Comparison of ENCODE assay signal across 11 mouse cellular contexts in the genomic region with DNA sequence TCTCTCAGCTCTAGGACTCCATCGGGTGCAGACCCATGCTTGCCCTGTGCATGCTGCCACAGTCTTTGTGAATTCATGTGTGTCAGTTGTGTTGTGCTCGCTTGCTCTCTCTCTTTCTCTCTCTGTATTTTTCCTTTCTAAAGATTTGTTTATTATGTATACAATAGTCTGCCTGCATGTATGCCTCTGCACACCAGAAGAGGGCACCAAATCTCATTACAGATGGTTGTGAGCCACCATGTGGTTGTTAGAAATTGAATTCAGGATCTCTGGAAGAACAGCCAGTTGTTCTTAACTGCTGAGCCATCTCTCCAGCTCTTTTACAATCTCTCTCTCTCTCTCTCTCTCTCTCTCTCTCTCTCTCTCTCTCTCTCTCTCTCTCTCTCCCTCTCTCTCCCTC. TPM values are rescaled to one million over a fixed set of nuclear protein-coding genes. Genes with fewer than 3 reads are reported as not detected.
"Had no signal": no experiment of that assay in that cellular context is flagged by ENCODE, and none has a peak within 500 bp of the region (broad histone marks: within the 10 kb centered on the region; RNA-seq: fewer than 3 reads in every experiment).

No protein-coding gene starts in this region.

- H3K9me3 ChIP-seq: intestine, embryonic 15.5 days; limb, embryonic 15.5 days had no signal

- H3K36me3 ChIP-seq: intestine, embryonic 15.5 days; limb, embryonic 15.5 days had no signal

- ATAC-seq: intestine, embryonic 15.5 days; midbrain, embryonic 16.5 days had no signal

- H3K4me2 ChIP-seq: intestine, embryonic 15.5 days; limb, embryonic 15.5 days had no signal

- H3K4me3 ChIP-seq: intestine, embryonic 15.5 days; limb, embryonic 15.5 days had no signal

- H3K27ac ChIP-seq: intestine, embryonic 15.5 days; limb, embryonic 15.5 days; liver, embryonic 14.5 days had no signal

- H3K9ac ChIP-seq: intestine, embryonic 15.5 days; limb, embryonic 15.5 days; liver, embryonic 14.5 days had no signal

- H3K4me1 ChIP-seq: intestine, embryonic 15.5 days had no signal

- H3K27me3 ChIP-seq: intestine, embryonic 15.5 days; limb, embryonic 15.5 days had no signal

- DNase-seq: kidney, adult 18-20 months; kidney, postnatal 25 days; lung, adult 18-20 months; lung, postnatal 36 days; right cerebral cortex, postnatal 14 days; thymus, postnatal 25 days had no signal

RNA-seq across cellular contexts. Expression of gene Gpr156, which starts 18.6 kb away (rescaled TPM):
- total RNA-seq: megakaryocyte progenitor cell, adult 5-6 weeks had no signal
